Mouse (Mus musculus) cerebellum, adult 2 months (tissue): ENCODE measurements at regions not wholly inside any gene's neighbourhood (a gene's known extent, or its start where the extent isn't known, plus 50 kb on each side); places are given as distances from the start of the nearest gene placed in this dataset.

ENCODE experiments used
- DNase-seq, 2 experiments: peaks; one replicate each; pipeline ENCODE4 v3.0.0; 2021
- H3K27ac ChIP-seq: fragments of 200-500 bp; 2 replicates; pipeline ENCODE4 v1.5.1; 2012; ENCODE audit warnings: low read length, control low read depth, inconsistent platforms; ENCODE audit not compliant: insufficient read depth
- H3K27me3 ChIP-seq: fragments of 200-500 bp; 2 replicates; pipeline ENCODE4 v1.6.1; 2012; ENCODE audit warnings: inconsistent platforms, mild to moderate bottlenecking, low read length, moderate library complexity; ENCODE audit not compliant: control insufficient read depth, insufficient read depth
- H3K4me1 ChIP-seq: fragments of 200-500 bp; 2 replicates; pipeline ENCODE4 v1.6.1; 2011; ENCODE audit warnings: low read length; ENCODE audit not compliant: control insufficient read depth, insufficient read depth
- H3K4me3 ChIP-seq: fragments of 200-500 bp; replicated peaks from 2 replicates; pipeline ENCODE3; 2011; ENCODE audit warnings: mild to moderate bottlenecking, low read depth, low read length, control low read depth; ENCODE audit not compliant: insufficient read depth
- CTCF ChIP-seq: fragments of 200-500 bp; IDR thresholded peaks from 2 replicates; pipeline ENCODE4 v1.5.1; 2011; ENCODE audit warnings: low read depth, mild to moderate bottlenecking, control low read depth, low read length, moderate library complexity, borderline replicate concordance; ENCODE audit not compliant: insufficient read depth
- POLR2A ChIP-seq: fragments of 200-500 bp; IDR thresholded peaks from 2 replicates; pipeline ENCODE4 v1.6.1; 2011; ENCODE audit warnings: low read length, control low read depth, borderline replicate concordance; ENCODE audit not compliant: insufficient read depth
- WGBS: fragments of 180-500 bp; shearing (Covaris S2); methylation state at CpG from one replicate; pipeline ENCODE4 v1.1.7; 2018; 5-methylcytosine and 5-hydroxymethylcytosine counted together

- no peak overlapping the region for H3K4me3 ChIP-seq
- DNase-seq, result no peak
- WGBS, result 90% methylated on average over 4 of the region's 4 CpGs
- TF ChIP-seq CTCF (no peak), POLR2A (no peak)
- H3K27me3 ChIP-seq, result no peaks in the 10 kb centered on the region
- no peaks in the 10 kb centered on the region for H3K4me1 ChIP-seq
- H3K27ac ChIP-seq, result no peak overlapping the region
These were observed 506.7 kb downstream of the Nuf2 start for GRCm38 (mm10) chr1:169024531-169024930.

- Histone ChIP-seq H3K27ac (no peak overlapping the region), H3K27me3 (no peaks in the 10 kb centered on the region), H3K4me1 (no peaks in the 10 kb centered on the region), H3K4me3 (no peak overlapping the region)
- 81% methylated on average over 14 of the region's 14 CpGs for WGBS
- TF ChIP-seq POLR2A, result no peak
- no peak for TF ChIP-seq CTCF
- no peak for DNase-seq
These were observed 539.6 kb downstream of the Nuf2 start for GRCm38 (mm10) chr1:168991506-168992244.

GRCm38 (mm10) chr1:168975037-168975698 is 543.1 kb upstream of the Pbx1 start:
- WGBS, result 23% methylated on average over 8 of the region's 8 CpGs
- H3K4me1 ChIP-seq, result no peaks in the 10 kb centered on the region
- no peak overlapping the region for H3K27ac ChIP-seq
- H3K4me3 ChIP-seq, result no peak overlapping the region
- H3K27me3 ChIP-seq, result no peaks in the 10 kb centered on the region
- no peak for TF ChIP-seq CTCF
- DNase-seq, result no peak

- no peaks in the 10 kb centered on the region for H3K4me1 ChIP-seq
- no peaks in the 10 kb centered on the region for H3K27me3 ChIP-seq
- H3K27ac ChIP-seq, result no peak overlapping the region
- WGBS, result 33% methylated on average over 5 of the region's 5 CpGs
- DNase-seq, result no peak
- TF ChIP-seq POLR2A (no peak), CTCF (no peak)
- no peak overlapping the region for H3K4me3 ChIP-seq
These were observed 537.3 kb upstream of the Pbx1 start for GRCm38 (mm10) chr1:168969402-168969801.

GRCm38 (mm10) chr1:168967334-168967733 is 535.3 kb upstream of the Pbx1 start:
- TF ChIP-seq CTCF (no peak), POLR2A (no peak)
- no peak overlapping the region for H3K4me3 ChIP-seq
- 94% methylated on average over 2 of the region's 2 CpGs for WGBS
- no peak for DNase-seq
- no peaks in the 10 kb centered on the region for H3K27me3 ChIP-seq
- no peak overlapping the region for H3K27ac ChIP-seq
- H3K4me1 ChIP-seq, result no peaks in the 10 kb centered on the region

GRCm38 (mm10) chr1:168964467-168964904 is 532.4 kb upstream of the Pbx1 start:
- TF ChIP-seq POLR2A (no peak), CTCF (no peak)
- Histone ChIP-seq H3K27ac (no peak overlapping the region), H3K4me3 (no peak overlapping the region), H3K4me1 (no peaks in the 10 kb centered on the region), H3K27me3 (no peaks in the 10 kb centered on the region)
- no peak for DNase-seq
- 31% methylated on average over 6 of the region's 6 CpGs for WGBS

- Histone ChIP-seq H3K4me1 (no peaks in the 10 kb centered on the region), H3K27me3 (no peaks in the 10 kb centered on the region), H3K4me3 (no peak overlapping the region), H3K27ac (no peak overlapping the region)
- DNase-seq, result no peak
- TF ChIP-seq POLR2A (no peak), CTCF (no peak)
These were observed 518.9 kb upstream of the Pbx1 start for GRCm38 (mm10) chr1:168950947-168951346.

- 20% methylated on average over 5 of the region's 5 CpGs for WGBS
- no peak for DNase-seq
- no peak overlapping the region for H3K27ac ChIP-seq
- no peaks in the 10 kb centered on the region for H3K27me3 ChIP-seq
- no peak for TF ChIP-seq POLR2A
- TF ChIP-seq CTCF, result no peak
- no peak overlapping the region for H3K4me3 ChIP-seq
- H3K4me1 ChIP-seq, result no peaks in the 10 kb centered on the region
These were observed 492.2 kb upstream of the Pbx1 start for GRCm38 (mm10) chr1:168924100-168924815.
